Mouse (Mus musculus) neural tube, embryonic 14.5 days (tissue): ENCODE results near the gene Tbl1xr1. TPM values are rescaled to one million over a fixed set of nuclear protein-coding genes. Genes with fewer than 3 reads are reported as not detected.

Experiments
- ATAC-seq: fragments of 200-750 bp; cut with Nextera tagmentation; 2 replicates; pipeline ENCODE4 v1.8.0; 2017; ENCODE audit warnings: low read depth, mild to moderate bottlenecking, moderate TSS enrichment, moderate library complexity
- H3K27ac ChIP-seq: fragments of 300-500 bp; sonication (generic); 2 replicates; pipeline ENCODE4 v1.5.1; 2014; ENCODE audit warnings: low read depth, mild to moderate bottlenecking, control low read depth, low read length, moderate library complexity, mixed read lengths
- H3K27me3 ChIP-seq: fragments of 300-500 bp; sonication (generic); 2 replicates; pipeline ENCODE4 v1.6.1; 2014; ENCODE audit warnings: low read length; ENCODE audit not compliant: control insufficient read depth, insufficient read depth
- H3K36me3 ChIP-seq: fragments of 300-500 bp; sonication (generic); 2 replicates; pipeline ENCODE4 v1.6.1; 2014; ENCODE audit warnings: low read length, mixed read lengths; ENCODE audit not compliant: control insufficient read depth, insufficient read depth
- H3K4me1 ChIP-seq: fragments of 300-500 bp; sonication (generic); 2 replicates; pipeline ENCODE4 v1.6.1; 2014; ENCODE audit warnings: low read length; ENCODE audit not compliant: control insufficient read depth, insufficient read depth
- H3K4me2 ChIP-seq: fragments of 300-500 bp; sonication (generic); 2 replicates; pipeline ENCODE4 v1.6.1; 2014; ENCODE audit warnings: mild to moderate bottlenecking, low read depth, low read length, control low read depth
- H3K4me3 ChIP-seq: fragments of 300-500 bp; sonication (generic); 2 replicates; pipeline ENCODE4 v1.5.1; 2014; ENCODE audit warnings: low read depth, low read length, control low read depth, mixed read lengths
- H3K9ac ChIP-seq: fragments of 300-500 bp; sonication (generic); replicated peaks from 2 replicates; pipeline ENCODE4 v1.6.1; 2014; ENCODE audit warnings: low read depth, mild to moderate bottlenecking, control low read depth, low read length, mixed read lengths
- H3K9me3 ChIP-seq: fragments of 300-500 bp; sonication (generic); 2 replicates; pipeline ENCODE4 v1.6.1; 2016; ENCODE audit warnings: low read length; ENCODE audit not compliant: control insufficient read depth
- WGBS: fragments of 180-500 bp; shearing (Covaris S2); extraction: QIAGEN DNeasy Blood & Tissue Kit; methylation state at CpG from one replicate; pipeline ENCODE4 v1.1.7; 2014; 5-methylcytosine and 5-hydroxymethylcytosine counted together
- polyA plus RNA-seq: library from polyadenylated mRNA; unstranded; fragments of >200 nt; fragmentation: Nextera tagmentation; extraction: Ambion mirVana; gene quantifications from 2 replicates; pipeline ENCODE4 v1.2.1, GENCODE M21; 2014

The Tbl1xr1 gene
- polyA plus RNA-seq, 1 experiment from 2014 or later = 27.4 TPM

- no peaks in the 10 kb centered on the region for H3K27me3 ChIP-seq
- ATAC-seq = no peak
- no peak overlapping the region for H3K4me3 ChIP-seq
- no peak overlapping the region for H3K9ac ChIP-seq
- H3K4me1 ChIP-seq = peaks cover 7% of the 10 kb centered on the region
- no peak overlapping the region for H3K4me2 ChIP-seq
- H3K27ac ChIP-seq = no peak overlapping the region
- no peaks in the 10 kb centered on the region for H3K36me3 ChIP-seq
- no peaks in the 10 kb centered on the region for H3K9me3 ChIP-seq
These were observed 31.6 kb downstream of the Tbl1xr1 start for GRCm38 (mm10) chr3:22108013-22108412.

GRCm38 (mm10) chr3:22109651-22110050 is 33.2 kb downstream of the Tbl1xr1 start:
- H3K9ac ChIP-seq = no peak overlapping the region
- 100% methylated on average over 1 of the region's 1 CpGs for WGBS
- no peak overlapping the region for H3K4me3 ChIP-seq
- H3K36me3 ChIP-seq = no peaks in the 10 kb centered on the region
- no peak for ATAC-seq
- peaks cover 3% of the 10 kb centered on the region for H3K4me1 ChIP-seq
- no peak overlapping the region for H3K27ac ChIP-seq
- H3K4me2 ChIP-seq = no peak overlapping the region
- H3K27me3 ChIP-seq = no peaks in the 10 kb centered on the region
- H3K9me3 ChIP-seq = no peaks in the 10 kb centered on the region

GRCm38 (mm10) chr3:22113773-22114172 is 37.3 kb downstream of the Tbl1xr1 start:
- Histone ChIP-seq H3K36me3 (no peaks in the 10 kb centered on the region), H3K4me1 (peaks cover 7% of the 10 kb centered on the region; the same call in 1 of the 2 replicates), H3K27ac (no peak overlapping the region), H3K9me3 (no peaks in the 10 kb centered on the region), H3K27me3 (no peaks in the 10 kb centered on the region), H3K4me3 (no peak overlapping the region), H3K4me2 (no peak overlapping the region), H3K9ac (no peak overlapping the region)
- WGBS = 94% methylated on average over 4 of the region's 4 CpGs
- ATAC-seq = no peak

- H3K27me3 ChIP-seq = no peaks in the 10 kb centered on the region
- 31% methylated on average over 2 of the region's 2 CpGs for WGBS
- no peak overlapping the region for H3K27ac ChIP-seq
- H3K36me3 ChIP-seq = no peaks in the 10 kb centered on the region
- H3K4me2 ChIP-seq = no peak overlapping the region
- peak; percentile 46; the same call in 1 of the 2 replicates for ATAC-seq
- H3K4me1 ChIP-seq = peaks cover 7% of the 10 kb centered on the region; the same call in 1 of the 2 replicates
- H3K9ac ChIP-seq = no peak overlapping the region
- no peaks in the 10 kb centered on the region for H3K9me3 ChIP-seq
- H3K4me3 ChIP-seq = no peak overlapping the region
These were observed 38.8 kb downstream of the Tbl1xr1 start for GRCm38 (mm10) chr3:22115221-22115620.

- no peaks in the 10 kb centered on the region for H3K27me3 ChIP-seq
- H3K27ac ChIP-seq = no peak overlapping the region
- no peaks in the 10 kb centered on the region for H3K36me3 ChIP-seq
- no peak overlapping the region for H3K4me2 ChIP-seq
- peaks cover 7% of the 10 kb centered on the region; the same call in 1 of the 2 replicates for H3K4me1 ChIP-seq
- no peaks in the 10 kb centered on the region for H3K9me3 ChIP-seq
- ATAC-seq = no peak
- H3K9ac ChIP-seq = no peak overlapping the region
- H3K4me3 ChIP-seq = no peak overlapping the region
- 83% methylated on average over 3 of the region's 3 CpGs for WGBS
These were observed 39.2 kb downstream of the Tbl1xr1 start for GRCm38 (mm10) chr3:22115678-22116077.

GRCm38 (mm10) chr3:22116188-22116587 is 39.7 kb downstream of the Tbl1xr1 start:
- Histone ChIP-seq H3K27ac (no peak overlapping the region), H3K9me3 (no peaks in the 10 kb centered on the region), H3K9ac (no peak overlapping the region), H3K27me3 (no peaks in the 10 kb centered on the region), H3K4me1 (peaks cover 7% of the 10 kb centered on the region; the same call in 1 of the 2 replicates), H3K36me3 (no peaks in the 10 kb centered on the region), H3K4me3 (no peak overlapping the region), H3K4me2 (no peak overlapping the region)
- no peak for ATAC-seq
- WGBS = 92% methylated on average over 1 of the region's 1 CpGs

GRCm38 (mm10) chr3:22121741-22122140 is 45.3 kb downstream of the Tbl1xr1 start:
- no peaks in the 10 kb centered on the region for H3K36me3 ChIP-seq
- no peak overlapping the region for H3K4me2 ChIP-seq
- no peak for ATAC-seq
- H3K9ac ChIP-seq = no peak overlapping the region
- no peaks in the 10 kb centered on the region for H3K4me1 ChIP-seq
- H3K27ac ChIP-seq = no peak overlapping the region
- no peaks in the 10 kb centered on the region for H3K9me3 ChIP-seq
- 42% methylated on average over 3 of the region's 3 CpGs for WGBS
- H3K27me3 ChIP-seq = no peaks in the 10 kb centered on the region
- H3K4me3 ChIP-seq = no peak overlapping the region

- Histone ChIP-seq H3K27me3 (no peaks in the 10 kb centered on the region), H3K4me2 (no peak overlapping the region), H3K9ac (no peak overlapping the region), H3K9me3 (no peaks in the 10 kb centered on the region), H3K4me3 (no peak overlapping the region), H3K36me3 (no peaks in the 10 kb centered on the region), H3K4me1 (no peaks in the 10 kb centered on the region), H3K27ac (no peak overlapping the region)
- WGBS = 91% methylated on average over 2 of the region's 2 CpGs
- no peak for ATAC-seq
These were observed 46.7 kb downstream of the Tbl1xr1 start for GRCm38 (mm10) chr3:22123145-22123544.

- Histone ChIP-seq H3K9me3 (no peaks in the 10 kb centered on the region), H3K4me2 (no peak overlapping the region), H3K9ac (no peak overlapping the region), H3K27me3 (no peaks in the 10 kb centered on the region), H3K27ac (no peak overlapping the region), H3K36me3 (no peaks in the 10 kb centered on the region), H3K4me1 (no peaks in the 10 kb centered on the region), H3K4me3 (no peak overlapping the region)
- ATAC-seq = no peak
- 90% methylated on average over 5 of the region's 5 CpGs for WGBS
These were observed 49.9 kb downstream of the Tbl1xr1 start for GRCm38 (mm10) chr3:22126251-22126826.
